Mouse (Mus musculus) kidney, embryonic 14.5 days (tissue): ENCODE measurements around the gene Arl11. TPM values are rescaled to one million over a fixed set of nuclear protein-coding genes. Genes with fewer than 3 reads are reported as not detected.

Experiments used
- ATAC-seq: fragments of 200-750 bp; cut with Nextera tagmentation; 2 replicates; pipeline ENCODE4 v1.8.0; 2017; ENCODE audit warnings: moderate number of reproducible peaks, mild to moderate bottlenecking, moderate TSS enrichment, moderate library complexity; ENCODE audit not compliant: low FRiP score, low TSS enrichment
- H3K27ac ChIP-seq: fragments of 300-500 bp; sonication (generic); 2 replicates; pipeline ENCODE4 v1.5.1; 2014; ENCODE audit warnings: low read depth, mild to moderate bottlenecking, low read length, moderate library complexity, mixed read lengths
- H3K27me3 ChIP-seq: fragments of 300-500 bp; sonication (generic); 2 replicates; pipeline ENCODE4 v1.6.1; 2014; ENCODE audit warnings: mild to moderate bottlenecking, low read length; ENCODE audit not compliant: control insufficient read depth, insufficient read depth
- H3K36me3 ChIP-seq: fragments of 300-500 bp; sonication (generic); 2 replicates; pipeline ENCODE4 v1.6.1; 2014; ENCODE audit warnings: low read length, mixed read lengths; ENCODE audit not compliant: control insufficient read depth, insufficient read depth
- H3K4me1 ChIP-seq: fragments of 300-500 bp; sonication (generic); 2 replicates; pipeline ENCODE4 v1.6.1; 2014; ENCODE audit warnings: low read length, mixed read lengths; ENCODE audit not compliant: control insufficient read depth, insufficient read depth
- H3K4me2 ChIP-seq: fragments of 300-500 bp; sonication (generic); replicated peaks from 2 replicates; pipeline ENCODE4 v1.6.1; 2014; ENCODE audit warnings: low read depth, mild to moderate bottlenecking, low read length
- H3K4me3 ChIP-seq: fragments of 300-500 bp; sonication (generic); 2 replicates; pipeline ENCODE4 v1.5.1; 2014; ENCODE audit warnings: mild to moderate bottlenecking, low read length
- H3K9ac ChIP-seq: fragments of 300-500 bp; sonication (generic); 2 replicates; pipeline ENCODE4 v1.6.1; 2014; ENCODE audit warnings: low read depth, mild to moderate bottlenecking, low read length, moderate library complexity
- H3K9me3 ChIP-seq: fragments of 300-500 bp; sonication (generic); 2 replicates; pipeline ENCODE4 v1.6.1; 2016; ENCODE audit warnings: low read length; ENCODE audit not compliant: control insufficient read depth
- WGBS: fragments of 180-500 bp; shearing (Covaris S2); extraction: QIAGEN DNeasy Blood & Tissue Kit; methylation state at CpG from one replicate; pipeline ENCODE4 v1.1.7; 2014; 5-methylcytosine and 5-hydroxymethylcytosine counted together
- polyA plus RNA-seq: library from polyadenylated mRNA; unstranded; fragments of >200 nt; fragmentation: Nextera tagmentation; extraction: Ambion mirVana; gene quantifications from 2 replicates; pipeline ENCODE4 v1.2.1, GENCODE M21; 2014

The Arl11 gene
- polyA plus RNA-seq, result 0.85 and 1.1 TPM in 2 replicates

GRCm38 (mm10) chr14:61309593-61309992 is at the start of gene Arl11:
Gene Arl11, plus strand, starts transcription at chr14:61309753.
- Histone ChIP-seq H3K27me3 (no peaks in the 10 kb centered on the region), H3K4me3 (no peak within 1 kb of the TSS), H3K9ac (no peak within 1 kb of the TSS), H3K36me3 (no peaks in the 10 kb centered on the region), H3K4me2 (no peak within 1 kb of the TSS), H3K4me1 (peaks cover 11% of the 10 kb centered on the region; the same call in 1 of the 2 replicates), H3K9me3 (no peaks in the 10 kb centered on the region), H3K27ac (no peak within 1 kb of the TSS; the same call in 1 of the 2 replicates)
- no peak for ATAC-seq
- WGBS, result 55% methylated on average over 6 of the region's 6 CpGs

DNA sequence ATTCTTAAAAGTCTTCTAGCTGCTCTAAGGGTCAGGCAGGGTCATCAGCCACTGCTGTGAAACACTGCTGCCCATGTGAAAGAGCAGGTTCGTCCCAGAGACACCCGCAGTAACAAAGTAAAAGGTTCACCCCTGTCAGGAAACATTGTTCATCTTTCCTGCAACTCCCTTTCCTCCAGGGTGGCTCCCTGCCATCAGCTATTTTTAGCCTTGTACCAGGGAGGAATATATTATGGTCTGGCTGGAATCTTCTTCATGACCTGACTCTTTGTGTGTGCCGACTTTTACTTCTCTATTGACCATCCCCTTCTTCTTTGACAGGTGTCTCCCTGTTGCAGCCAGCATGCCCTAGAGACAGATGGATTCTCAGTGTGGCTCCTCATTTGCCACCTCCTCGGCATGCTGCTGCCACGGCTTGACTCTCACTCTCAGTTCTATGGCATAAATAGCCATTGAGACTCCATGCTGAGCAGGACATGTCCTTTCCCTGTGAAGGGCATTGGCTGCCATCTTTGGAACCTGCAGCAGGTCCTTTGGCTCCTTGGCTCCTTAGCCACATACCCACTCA is 41.6 kb upstream of the Arl11 start:
- Histone ChIP-seq H3K4me1 (no peaks in the 10 kb centered on the region), H3K36me3 (no peaks in the 10 kb centered on the region), H3K4me3 (no peak overlapping the region), H3K27ac (no peak overlapping the region), H3K4me2 (no peak overlapping the region), H3K9ac (no peak overlapping the region), H3K9me3 (no peaks in the 10 kb centered on the region), H3K27me3 (no peaks in the 10 kb centered on the region)
- 68% methylated on average over 5 of the region's 5 CpGs for WGBS
- ATAC-seq, result no peak

DNA sequence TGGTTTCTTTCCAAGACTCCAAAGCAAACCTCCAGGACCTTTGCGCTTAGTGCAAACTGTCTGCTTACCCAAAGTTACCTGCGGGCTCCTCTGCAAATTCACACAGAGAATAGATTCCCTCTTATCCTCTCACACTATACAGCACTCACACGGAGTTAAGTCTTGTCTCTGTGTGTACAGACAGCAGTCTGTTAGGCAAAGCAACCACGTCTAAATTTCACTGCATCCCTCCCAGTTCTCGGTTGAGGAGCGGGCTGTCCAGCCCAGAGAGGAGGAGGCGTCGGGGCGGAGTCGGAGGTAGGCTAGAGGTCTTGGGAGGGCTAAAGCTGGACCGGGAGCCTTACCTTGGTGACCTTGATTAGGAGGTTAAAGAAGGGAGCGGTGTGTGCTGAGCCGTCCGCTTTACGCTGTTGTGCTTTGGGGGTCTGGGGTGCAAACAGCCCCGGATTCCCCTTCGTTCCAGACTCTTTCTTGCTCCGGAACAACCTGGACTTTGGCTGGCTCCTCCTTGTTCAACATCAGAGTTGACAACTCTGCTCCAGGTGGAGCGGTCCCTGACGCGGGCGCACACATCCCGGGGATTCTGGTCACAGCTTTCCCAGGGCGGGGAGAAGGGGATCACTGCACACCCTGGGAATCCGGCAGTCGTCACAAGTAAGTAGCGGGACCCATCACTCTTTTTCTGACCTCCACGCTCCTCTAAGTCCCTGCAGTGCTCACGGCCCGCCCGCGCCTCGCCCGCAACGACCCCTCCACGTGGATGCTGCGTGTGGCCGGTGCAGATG is 34.9 kb upstream of the Arl11 start:
- Histone ChIP-seq H3K4me3 (peak overlapping the region; percentile 20), H3K36me3 (no peaks in the 10 kb centered on the region), H3K4me2 (peak overlapping the region; percentile 28), H3K9me3 (no peaks in the 10 kb centered on the region), H3K4me1 (0 out of 2 replicates have a peak, but pooled peaks cover 3% of the 10 kb centered on the region), H3K27me3 (peaks cover 13% of the 10 kb centered on the region), H3K27ac (no peak overlapping the region), H3K9ac (no peak overlapping the region)
- WGBS, result 7% methylated on average over 38 of the region's 38 CpGs
- ATAC-seq, result peak; percentile 35; the same call in 1 of the 2 replicates

- Histone ChIP-seq H3K9ac (no peak overlapping the region), H3K9me3 (no peaks in the 10 kb centered on the region), H3K4me1 (0 out of 2 replicates have a peak, but pooled peaks cover 3% of the 10 kb centered on the region), H3K4me3 (no peak overlapping the region), H3K27me3 (peaks cover 13% of the 10 kb centered on the region), H3K27ac (no peak overlapping the region), H3K4me2 (no peak overlapping the region), H3K36me3 (no peaks in the 10 kb centered on the region)
- ATAC-seq, result no peak
- 51% methylated on average over 1 of the region's 1 CpGs for WGBS
Observed at GRCm38 (mm10) chr14:61277285-61277684, 32.3 kb upstream of the Arl11 start.

DNA sequence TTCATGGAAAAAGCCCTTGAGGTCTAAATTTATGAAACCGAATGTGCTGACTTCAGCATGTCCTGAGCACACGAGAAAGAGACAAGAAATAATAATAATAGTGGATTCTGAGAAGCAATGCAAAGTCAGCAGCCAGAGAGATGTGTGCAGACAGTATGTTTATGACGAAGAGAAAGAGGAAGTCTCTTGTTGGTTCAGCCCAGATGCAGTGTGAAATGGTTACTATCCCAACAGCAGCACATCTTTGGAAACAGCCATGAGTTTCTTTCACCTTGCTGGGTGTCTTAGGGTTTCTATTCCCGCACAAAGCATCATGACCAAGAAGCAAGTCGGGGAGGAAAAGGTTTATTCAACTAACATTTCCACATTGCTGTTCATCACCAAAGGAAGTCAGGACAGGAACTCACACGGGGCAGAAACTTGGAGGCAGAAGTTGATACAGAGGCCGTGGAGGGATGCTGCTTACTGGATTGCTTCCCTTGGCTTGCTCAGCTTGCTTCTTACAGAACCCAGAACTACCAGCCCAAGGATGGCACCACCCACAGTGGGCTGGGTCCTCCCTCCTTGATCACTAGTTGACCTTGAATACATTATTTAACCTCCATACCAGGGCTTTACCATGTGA is 30.8 kb upstream of the Arl11 start:
- Histone ChIP-seq H3K9me3 (no peaks in the 10 kb centered on the region), H3K9ac (no peak overlapping the region), H3K4me2 (no peak overlapping the region), H3K27me3 (peaks cover 13% of the 10 kb centered on the region), H3K36me3 (no peaks in the 10 kb centered on the region), H3K4me3 (no peak overlapping the region), H3K27ac (no peak overlapping the region), H3K4me1 (0 out of 2 replicates have a peak, but pooled peaks cover 3% of the 10 kb centered on the region)
- ATAC-seq, result no peak
- 77% methylated on average over 7 of the region's 7 CpGs for WGBS

- no peaks in the 10 kb centered on the region for H3K9me3 ChIP-seq
- ATAC-seq, result no peak
Observed at GRCm38 (mm10) chr14:61288606-61289286, 20.8 kb upstream of the Arl11 start.

DNA sequence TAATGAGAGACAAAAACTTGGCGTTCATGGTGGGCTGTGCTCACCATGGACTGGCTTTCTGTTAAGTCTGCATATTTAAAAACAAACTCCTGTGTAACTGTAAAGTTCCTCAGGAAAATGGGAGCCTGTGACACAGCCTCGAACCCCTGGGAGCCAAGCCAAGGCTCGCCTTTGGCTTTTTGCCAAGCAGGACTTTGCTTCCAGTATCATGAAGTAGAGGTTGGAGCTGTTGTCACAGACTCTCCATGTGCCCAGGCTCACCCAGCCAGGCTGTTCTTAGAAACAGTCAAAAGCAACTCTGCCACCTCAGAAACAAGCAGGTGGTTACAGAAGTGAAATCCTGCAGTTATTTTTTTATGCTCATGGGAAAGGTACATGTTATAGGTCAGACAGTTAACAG is 18.9 kb upstream of the Arl11 start:
- H3K9ac ChIP-seq, result no peak overlapping the region
- no peaks in the 10 kb centered on the region for H3K36me3 ChIP-seq
- 71% methylated on average over 3 of the region's 3 CpGs for WGBS
- H3K4me3 ChIP-seq, result no peak overlapping the region
- H3K4me2 ChIP-seq, result no peak overlapping the region
- H3K4me1 ChIP-seq, result no peaks in the 10 kb centered on the region
- ATAC-seq, result no peak
- H3K9me3 ChIP-seq, result no peaks in the 10 kb centered on the region
- H3K27ac ChIP-seq, result no peak overlapping the region
- no peaks in the 10 kb centered on the region for H3K27me3 ChIP-seq

More at GRCm38 (mm10) chr14:61288606-61289286, 20.8 kb upstream of the Arl11 start:
- Histone ChIP-seq H3K4me2 (no peak overlapping the region), H3K36me3 (no peaks in the 10 kb centered on the region), H3K4me1 (no peaks in the 10 kb centered on the region), H3K27ac (no peak overlapping the region), H3K27me3 (no peaks in the 10 kb centered on the region), H3K4me3 (no peak overlapping the region), H3K9ac (no peak overlapping the region)
- WGBS, result 65% methylated on average over 19 of the region's 19 CpGs

DNA sequence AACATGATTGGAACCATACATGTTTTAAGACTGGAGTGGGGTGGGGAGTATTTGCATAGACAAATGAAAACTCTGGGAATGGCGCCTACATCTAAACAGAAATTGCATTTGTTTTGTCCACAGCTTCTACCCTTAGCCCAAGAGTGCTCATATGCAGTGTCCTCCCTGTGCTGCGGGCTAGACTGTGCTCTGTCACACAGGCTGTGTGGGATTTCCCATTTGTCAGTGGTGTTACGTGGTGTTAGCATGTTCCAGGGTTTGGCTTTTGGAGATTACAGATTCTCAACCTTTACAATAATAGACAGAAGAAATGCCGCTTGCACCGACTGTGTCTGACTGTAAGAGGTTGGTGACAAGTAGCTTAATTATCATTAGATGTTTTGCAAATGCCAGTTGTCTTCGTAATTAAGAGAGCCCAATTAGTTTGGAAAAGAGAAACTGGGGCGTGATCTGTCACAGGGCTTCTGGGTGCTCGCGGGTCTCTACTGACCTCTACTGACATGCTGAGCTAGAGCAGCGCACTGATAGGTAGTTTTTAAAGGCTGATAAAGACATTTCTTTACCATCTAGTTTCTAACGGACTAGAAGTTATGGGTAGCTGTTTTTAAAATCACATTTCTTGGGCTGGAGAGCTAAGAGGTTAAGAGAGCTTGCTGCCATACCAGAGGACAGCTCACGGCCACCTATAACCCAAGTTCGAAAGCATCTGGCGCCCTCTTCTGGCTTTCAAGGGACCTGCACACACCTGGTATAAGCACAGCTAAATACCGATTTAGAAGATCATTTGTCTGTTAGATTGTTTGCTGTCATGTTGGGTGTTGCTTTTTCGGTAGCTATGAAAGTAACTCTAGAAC is 15.4 kb upstream of the Arl11 start:
- Histone ChIP-seq H3K4me3 (no peak overlapping the region), H3K9ac (no peak overlapping the region), H3K9me3 (no peaks in the 10 kb centered on the region), H3K27me3 (no peaks in the 10 kb centered on the region), H3K4me2 (no peak overlapping the region), H3K36me3 (no peaks in the 10 kb centered on the region), H3K4me1 (no peaks in the 10 kb centered on the region), H3K27ac (no peak overlapping the region)
- ATAC-seq, result no peak
- 47% methylated on average over 16 of the region's 16 CpGs for WGBS
